Mouse (Mus musculus) neural tube, embryonic 11.5 days (tissue): ENCODE data around the gene Myo1d. TPM values are rescaled to one million over a fixed set of nuclear protein-coding genes. Genes with fewer than 3 reads are reported as not detected.
A peak's percentile ranks its signal among the peaks of the same experiment; 100 is the strongest.

Experiments used
- ATAC-seq: fragments of 200-750 bp; cut with Nextera tagmentation; 2 replicates; pipeline ENCODE4 v1.8.0; 2017; ENCODE audit warnings: moderate number of reproducible peaks, mild to moderate bottlenecking, moderate TSS enrichment, moderate library complexity; ENCODE audit not compliant: insufficient read depth, low FRiP score, low TSS enrichment
- DNase-seq: peaks from one replicate; pipeline ENCODE4 v3.0.0-alpha.2; 2015; ENCODE audit warnings: low spot score
- H3K27ac ChIP-seq: fragments of 300-500 bp; sonication (generic); 2 replicates; pipeline ENCODE4 v1.5.1; 2014; ENCODE audit warnings: low read depth, mild to moderate bottlenecking, low read length
- H3K27me3 ChIP-seq: fragments of 300-500 bp; sonication (generic); 2 replicates; pipeline ENCODE4 v1.6.1; 2014; ENCODE audit warnings: mild to moderate bottlenecking, low read length, mixed read lengths; ENCODE audit not compliant: control insufficient read depth, insufficient read depth
- H3K36me3 ChIP-seq: fragments of 300-500 bp; sonication (generic); 2 replicates; pipeline ENCODE4 v1.6.1; 2014; ENCODE audit warnings: mild to moderate bottlenecking, low read length, moderate library complexity, mixed read lengths; ENCODE audit not compliant: control insufficient read depth, insufficient read depth
- H3K4me1 ChIP-seq: fragments of 300-500 bp; sonication (generic); 2 replicates; pipeline ENCODE4 v1.6.1; 2014; ENCODE audit warnings: low read length, mixed read lengths; ENCODE audit not compliant: control insufficient read depth, insufficient read depth
- H3K4me2 ChIP-seq: fragments of 300-500 bp; sonication (generic); 2 replicates; pipeline ENCODE4 v1.6.1; 2014; ENCODE audit warnings: low read depth, mild to moderate bottlenecking, moderate library complexity
- H3K4me3 ChIP-seq: fragments of 300-500 bp; sonication (generic); 2 replicates; pipeline ENCODE4 v1.5.1; 2014; ENCODE audit warnings: low read depth, low read length
- H3K9ac ChIP-seq: fragments of 300-500 bp; sonication (generic); 2 replicates; pipeline ENCODE4 v1.6.1; 2014; ENCODE audit warnings: mild to moderate bottlenecking, low read length
- H3K9me3 ChIP-seq: fragments of 300-500 bp; sonication (generic); 2 replicates; pipeline ENCODE4 v1.6.1; 2016; ENCODE audit warnings: low read length; ENCODE audit not compliant: control insufficient read depth
- WGBS: fragments of 180-500 bp; shearing (Covaris S2); extraction: QIAGEN DNeasy Blood & Tissue Kit; methylation state at CpG from one replicate; pipeline ENCODE4 v1.1.7; 2014; 5-methylcytosine and 5-hydroxymethylcytosine counted together
- polyA plus RNA-seq: library from polyadenylated mRNA; unstranded; fragments of >200 nt; fragmentation: Nextera tagmentation; extraction: Ambion mirVana; gene quantifications from 2 replicates; pipeline ENCODE4 v1.2.1, GENCODE M21; 2014

Gene Myo1d
- polyA plus RNA-seq, 1 experiment from 2014 or later, result 2.8 TPM

- Histone ChIP-seq H3K27me3 (no peaks in the 10 kb centered on the region), H3K4me1 (no peaks in the 10 kb centered on the region), H3K9ac (no peak overlapping the region), H3K4me2 (no peak overlapping the region), H3K36me3 (no peaks in the 10 kb centered on the region), H3K27ac (no peak overlapping the region), H3K9me3 (no peaks in the 10 kb centered on the region), H3K4me3 (no peak overlapping the region)
- ATAC-seq, result no peak
- WGBS, result 14% methylated on average over 4 of the region's 4 CpGs
- peak; percentile 18 for DNase-seq
Observed at GRCm38 (mm10) chr11:80696350-80696749, 83.5 kb downstream of the Myo1d start.

GRCm38 (mm10) chr11:80684603-80685002, 95.2 kb downstream of the Myo1d start:
- no peak for DNase-seq
- no peak overlapping the region for H3K4me2 ChIP-seq
- H3K27ac ChIP-seq, result no peak overlapping the region
- no peak for ATAC-seq
- H3K27me3 ChIP-seq, result no peaks in the 10 kb centered on the region
- 90% methylated on average over 5 of the region's 5 CpGs for WGBS
- H3K4me1 ChIP-seq, result no peaks in the 10 kb centered on the region
- no peak overlapping the region for H3K4me3 ChIP-seq
- H3K36me3 ChIP-seq, result no peaks in the 10 kb centered on the region
- no peaks in the 10 kb centered on the region for H3K9me3 ChIP-seq
- H3K9ac ChIP-seq, result no peak overlapping the region

- ATAC-seq, result no peak
- Histone ChIP-seq H3K9me3 (no peaks in the 10 kb centered on the region), H3K4me3 (no peak overlapping the region), H3K9ac (no peak overlapping the region), H3K4me2 (no peak overlapping the region), H3K27me3 (no peaks in the 10 kb centered on the region), H3K27ac (no peak overlapping the region), H3K36me3 (no peaks in the 10 kb centered on the region), H3K4me1 (no peaks in the 10 kb centered on the region)
- DNase-seq, result no peak
- 75% methylated on average over 3 of the region's 3 CpGs for WGBS
Observed at GRCm38 (mm10) chr11:80682745-80683144, 97.1 kb downstream of the Myo1d start.

GRCm38 (mm10) chr11:80673013-80673412, 106.8 kb downstream of the Myo1d start:
- WGBS, result 49% methylated on average over 7 of the region's 7 CpGs
- H3K27ac ChIP-seq, result no peak overlapping the region
- H3K4me2 ChIP-seq, result no peak overlapping the region
- no peak overlapping the region for H3K4me3 ChIP-seq
- no peaks in the 10 kb centered on the region for H3K4me1 ChIP-seq
- H3K9me3 ChIP-seq, result no peaks in the 10 kb centered on the region
- no peak for DNase-seq
- H3K27me3 ChIP-seq, result no peaks in the 10 kb centered on the region
- no peak for ATAC-seq
- H3K9ac ChIP-seq, result no peak overlapping the region
- H3K36me3 ChIP-seq, result no peaks in the 10 kb centered on the region

GRCm38 (mm10) chr11:80670391-80670790, 109.4 kb downstream of the Myo1d start:
- Histone ChIP-seq H3K4me3 (no peak overlapping the region), H3K36me3 (no peaks in the 10 kb centered on the region), H3K4me1 (no peaks in the 10 kb centered on the region), H3K27ac (no peak overlapping the region), H3K4me2 (no peak overlapping the region), H3K9ac (no peak overlapping the region), H3K9me3 (no peaks in the 10 kb centered on the region), H3K27me3 (no peaks in the 10 kb centered on the region)
- no peak for ATAC-seq
- DNase-seq, result peak; percentile 15
- 38% methylated on average over 1 of the region's 1 CpGs for WGBS

- no peak overlapping the region for H3K9ac ChIP-seq
- H3K27ac ChIP-seq, result no peak overlapping the region
- 78% methylated on average over 4 of the region's 4 CpGs for WGBS
- H3K9me3 ChIP-seq, result no peaks in the 10 kb centered on the region
- H3K27me3 ChIP-seq, result no peaks in the 10 kb centered on the region
- H3K4me1 ChIP-seq, result no peaks in the 10 kb centered on the region
- no peak overlapping the region for H3K4me2 ChIP-seq
- no peaks in the 10 kb centered on the region for H3K36me3 ChIP-seq
- ATAC-seq (no peak), DNase-seq (no peak)
- no peak overlapping the region for H3K4me3 ChIP-seq
Observed at GRCm38 (mm10) chr11:80669934-80670333, 109.9 kb downstream of the Myo1d start.

GRCm38 (mm10) chr11:80666211-80666610, 113.6 kb downstream of the Myo1d start:
- no peak overlapping the region for H3K9ac ChIP-seq
- no peak overlapping the region for H3K4me2 ChIP-seq
- DNase-seq (no peak), ATAC-seq (no peak)
- H3K4me3 ChIP-seq, result no peak overlapping the region
- 96% methylated on average over 8 of the region's 8 CpGs for WGBS
- H3K36me3 ChIP-seq, result no peaks in the 10 kb centered on the region
- no peaks in the 10 kb centered on the region for H3K9me3 ChIP-seq
- H3K27ac ChIP-seq, result no peak overlapping the region
- H3K27me3 ChIP-seq, result no peaks in the 10 kb centered on the region
- H3K4me1 ChIP-seq, result no peaks in the 10 kb centered on the region

- WGBS, result 82% methylated on average over 3 of the region's 3 CpGs
Observed at GRCm38 (mm10) chr11:80664261-80664660, 115.6 kb downstream of the Myo1d start.

GRCm38 (mm10) chr11:80645111-80645510, 134.7 kb downstream of the Myo1d start:
- WGBS, result 89% methylated on average over 5 of the region's 5 CpGs
- Histone ChIP-seq H3K4me1 (no peaks in the 10 kb centered on the region), H3K9me3 (no peaks in the 10 kb centered on the region), H3K4me2 (no peak overlapping the region), H3K27me3 (no peaks in the 10 kb centered on the region), H3K4me3 (no peak overlapping the region), H3K27ac (no peak overlapping the region), H3K9ac (no peak overlapping the region), H3K36me3 (no peaks in the 10 kb centered on the region)
- ATAC-seq (no peak), DNase-seq (no peak)

More at GRCm38 (mm10) chr11:80664261-80664660, 115.6 kb downstream of the Myo1d start:
- ATAC-seq, result no peak
- H3K9ac ChIP-seq, result no peak overlapping the region
- no peaks in the 10 kb centered on the region for H3K9me3 ChIP-seq
- H3K27me3 ChIP-seq, result no peaks in the 10 kb centered on the region
- DNase-seq, result no peak
- H3K36me3 ChIP-seq, result no peaks in the 10 kb centered on the region
- no peak overlapping the region for H3K27ac ChIP-seq
- no peaks in the 10 kb centered on the region for H3K4me1 ChIP-seq
- H3K4me3 ChIP-seq, result no peak overlapping the region
- no peak overlapping the region for H3K4me2 ChIP-seq
